Mouse (Mus musculus) G1E (cell line): ENCODE measurements at regions not wholly inside any gene's neighbourhood (a gene's known extent, or its start where the extent isn't known, plus 50 kb on each side); places are given as distances from the start of the nearest gene placed in this dataset.

Source experiments
- ATAC-seq: 2 replicates; pipeline ENCODE4 v1.8.0; 2016; ENCODE audit warnings: mild to moderate bottlenecking; ENCODE audit not compliant: insufficient number of reproducible peaks, poor library complexity, low FRiP score, severe bottlenecking; ENCODE audit errors: extremely low read depth
- DNase-seq: peaks from one replicate; pipeline ENCODE4 v3.0.0; 2012; ENCODE audit warnings: low spot score
- H3K27me3 ChIP-seq: 2 replicates; pipeline ENCODE4 v1.6.1; 2012; ENCODE audit warnings: mild to moderate bottlenecking, low read length, inconsistent platforms; ENCODE audit not compliant: insufficient read depth
- H3K36me3 ChIP-seq: replicated peaks from 2 replicates; pipeline ENCODE3; 2012; ENCODE audit warnings: mild to moderate bottlenecking, inconsistent platforms
- H3K4me1 ChIP-seq: 2 replicates; pipeline ENCODE4 v1.6.1; 2012; ENCODE audit warnings: low read depth, low read length, inconsistent platforms, mixed read lengths; ENCODE audit not compliant: insufficient read depth
- H3K4me3 ChIP-seq: 2 replicates; pipeline ENCODE4 v1.5.1; 2012; ENCODE audit warnings: low read depth, mild to moderate bottlenecking, inconsistent platforms, low read length, moderate library complexity, mixed read lengths
- H3K9me3 ChIP-seq: replicated peaks from 2 replicates; pipeline ENCODE4 v1.6.1; 2012; ENCODE audit warnings: inconsistent platforms
- CTCF ChIP-seq: IDR thresholded peaks from 2 replicates; pipeline ENCODE4 v1.5.1; 2012; ENCODE audit warnings: low read depth, low read length, inconsistent platforms, mixed read lengths
- GATA1 ChIP-seq: IDR thresholded peaks from 2 replicates; pipeline ENCODE4 v1.6.1; 2012; ENCODE audit warnings: borderline replicate concordance, low read length, inconsistent platforms, mixed read lengths
- GATA2 ChIP-seq: IDR thresholded peaks from 2 replicates; pipeline ENCODE4 v1.6.1; 2012; ENCODE audit warnings: low read depth, low read length, inconsistent platforms, borderline replicate concordance
- POLR2AphosphoS5 ChIP-seq: IDR thresholded peaks from 2 replicates; pipeline ENCODE4 v1.6.1; 2012; ENCODE audit warnings: low read depth, low read length, inconsistent platforms; ENCODE audit not compliant: insufficient replicate concordance
- TAL1 ChIP-seq: conservative IDR thresholded peaks from 2 replicates; pipeline ENCODE4 v1.6.1; 2012; ENCODE audit warnings: low read depth, low read length, inconsistent platforms, mixed read lengths

DNA sequence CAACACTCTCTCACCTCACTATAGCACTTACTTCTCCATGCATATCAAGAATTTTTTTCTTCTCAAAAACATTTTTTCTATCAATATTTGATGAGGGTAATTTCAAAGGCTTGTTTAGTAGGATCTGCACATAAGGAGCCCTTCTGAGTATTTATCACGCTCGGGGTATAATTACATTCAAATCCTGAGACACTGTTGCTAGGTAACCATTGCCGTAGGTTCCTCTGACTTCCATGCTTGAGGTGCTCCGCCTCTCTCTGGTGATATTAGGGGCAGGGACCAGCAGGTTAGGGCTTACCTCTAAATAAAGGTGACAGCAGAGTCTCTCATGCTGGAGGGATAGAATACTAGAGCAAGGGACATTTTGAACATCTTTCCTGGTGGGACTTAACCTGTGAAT, 54.4 kb upstream of the 9630041A04Rik start:
- ATAC-seq (no peak), DNase-seq (no peak)
- no peaks in the 10 kb centered on the region for H3K27me3 ChIP-seq
- no peak overlapping the region for H3K4me3 ChIP-seq
- peaks cover 48% of the 10 kb centered on the region for H3K9me3 ChIP-seq
- no peaks in the 10 kb centered on the region for H3K4me1 ChIP-seq
- TF ChIP-seq POLR2AphosphoS5 = no peak
- TF ChIP-seq TAL1 = no peak
- no peak for TF ChIP-seq GATA1
- no peak for TF ChIP-seq GATA2
- no peak for TF ChIP-seq CTCF
- no peaks in the 10 kb centered on the region for H3K36me3 ChIP-seq

DNA sequence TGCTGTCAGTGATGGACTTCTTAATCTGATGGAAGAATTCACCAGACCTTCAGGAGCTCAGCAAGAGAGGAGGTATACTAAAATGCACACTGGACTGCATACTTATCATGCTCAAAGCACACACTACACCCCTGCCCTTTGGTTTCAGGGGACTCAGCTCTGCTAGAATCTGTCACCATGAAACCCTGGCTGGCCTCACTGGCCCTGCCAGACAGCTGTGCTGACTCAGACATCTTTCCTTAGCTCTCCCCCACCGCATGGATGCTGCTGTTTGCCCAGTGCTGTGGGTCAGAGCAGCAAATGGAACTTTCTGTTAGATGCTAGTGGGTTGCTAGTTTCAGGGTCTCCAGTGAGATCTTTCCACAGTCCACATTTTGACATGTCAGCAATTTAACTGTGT, 64.9 kb upstream of the 9630041A04Rik start:
- H3K4me3 ChIP-seq = no peak overlapping the region
- DNase-seq (no peak), ATAC-seq (no peak)
- H3K27me3 ChIP-seq = no peaks in the 10 kb centered on the region
- H3K9me3 ChIP-seq = peaks cover 29% of the 10 kb centered on the region
- TF ChIP-seq CTCF (no peak), GATA2 (no peak)
- no peaks in the 10 kb centered on the region for H3K36me3 ChIP-seq
- no peaks in the 10 kb centered on the region for H3K4me1 ChIP-seq

DNA sequence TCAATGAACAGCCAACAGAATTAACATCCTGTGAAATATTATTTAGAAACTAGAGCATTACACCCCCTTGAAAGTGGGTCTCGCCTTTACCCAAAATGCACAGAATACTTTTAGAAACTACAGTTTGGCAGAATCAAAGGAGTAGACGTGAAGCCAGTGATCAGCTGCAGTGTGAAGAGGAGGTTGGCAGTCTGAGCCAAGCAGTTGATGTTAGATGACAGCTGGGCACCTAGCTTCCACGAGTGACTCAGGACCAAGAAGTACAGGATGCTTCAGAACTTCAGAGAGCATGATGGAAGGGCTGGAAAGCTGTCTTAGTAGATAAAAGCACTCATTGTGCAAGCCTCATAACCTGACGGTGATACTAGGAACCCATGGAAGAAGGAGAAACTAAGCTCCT, 65.6 kb upstream of the 9630041A04Rik start:
- no peak for TF ChIP-seq GATA1
- no peak for TF ChIP-seq TAL1
- no peak for TF ChIP-seq CTCF
- TF ChIP-seq POLR2AphosphoS5 = no peak
- TF ChIP-seq GATA2 = no peak
- ATAC-seq (no peak), DNase-seq (no peak)
- Histone ChIP-seq H3K4me1 (no peaks in the 10 kb centered on the region), H3K27me3 (no peaks in the 10 kb centered on the region), H3K36me3 (no peaks in the 10 kb centered on the region), H3K4me3 (no peak overlapping the region), H3K9me3 (peaks cover 35% of the 10 kb centered on the region)

DNA sequence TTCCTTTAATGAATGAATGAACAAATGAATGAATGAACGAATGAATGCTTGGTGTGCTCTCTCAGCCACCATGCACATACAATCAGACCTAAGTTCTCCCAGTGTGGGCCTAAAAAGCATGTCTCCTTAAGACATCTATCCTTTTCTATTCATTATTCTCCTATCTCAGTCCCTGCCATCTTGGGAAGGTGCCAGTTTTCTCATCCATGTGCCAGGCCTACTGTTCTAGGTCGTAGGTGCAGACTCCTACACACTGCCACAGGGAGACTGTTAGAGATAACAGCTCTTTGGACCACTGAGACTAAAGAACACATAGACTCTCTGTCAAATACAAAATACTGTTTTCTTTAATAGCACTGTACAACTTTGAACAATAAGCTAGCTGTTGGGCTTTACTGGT, 66.2 kb upstream of the 9630041A04Rik start:
- no peaks in the 10 kb centered on the region for H3K4me1 ChIP-seq
- H3K27me3 ChIP-seq = no peaks in the 10 kb centered on the region
- no peak overlapping the region for H3K4me3 ChIP-seq
- DNase-seq (no peak), ATAC-seq (no peak)
- no peaks in the 10 kb centered on the region for H3K36me3 ChIP-seq
- TF ChIP-seq GATA2 = no peak
- TF ChIP-seq TAL1 = no peak
- no peak for TF ChIP-seq GATA1
- TF ChIP-seq CTCF = no peak
- TF ChIP-seq POLR2AphosphoS5 = no peak
- H3K9me3 ChIP-seq = peaks cover 39% of the 10 kb centered on the region

DNA sequence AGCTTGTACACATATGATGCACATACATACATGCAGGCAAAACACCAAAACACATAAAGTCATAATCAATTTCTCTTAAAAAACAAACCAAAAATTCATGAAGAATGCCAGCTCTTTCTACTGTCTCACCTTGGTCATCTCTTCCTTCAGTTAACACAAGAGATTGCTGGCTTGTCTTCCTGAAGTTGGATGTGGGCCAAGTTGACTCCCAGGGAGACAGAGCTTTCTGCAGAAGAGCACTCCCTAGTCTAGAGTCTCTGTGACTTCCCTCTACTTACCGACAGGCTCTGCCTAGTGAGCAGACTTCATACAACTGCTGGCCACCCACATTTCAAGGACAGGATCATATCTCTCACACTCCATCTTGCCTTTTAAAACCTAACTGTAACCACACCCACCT, 70.7 kb upstream of the 9630041A04Rik start:
- no peak for TF ChIP-seq POLR2AphosphoS5
- no peak for TF ChIP-seq GATA2
- TF ChIP-seq TAL1 = no peak
- TF ChIP-seq CTCF = no peak
- TF ChIP-seq GATA1 = no peak
- H3K9me3 ChIP-seq = peaks cover 44% of the 10 kb centered on the region

DNA sequence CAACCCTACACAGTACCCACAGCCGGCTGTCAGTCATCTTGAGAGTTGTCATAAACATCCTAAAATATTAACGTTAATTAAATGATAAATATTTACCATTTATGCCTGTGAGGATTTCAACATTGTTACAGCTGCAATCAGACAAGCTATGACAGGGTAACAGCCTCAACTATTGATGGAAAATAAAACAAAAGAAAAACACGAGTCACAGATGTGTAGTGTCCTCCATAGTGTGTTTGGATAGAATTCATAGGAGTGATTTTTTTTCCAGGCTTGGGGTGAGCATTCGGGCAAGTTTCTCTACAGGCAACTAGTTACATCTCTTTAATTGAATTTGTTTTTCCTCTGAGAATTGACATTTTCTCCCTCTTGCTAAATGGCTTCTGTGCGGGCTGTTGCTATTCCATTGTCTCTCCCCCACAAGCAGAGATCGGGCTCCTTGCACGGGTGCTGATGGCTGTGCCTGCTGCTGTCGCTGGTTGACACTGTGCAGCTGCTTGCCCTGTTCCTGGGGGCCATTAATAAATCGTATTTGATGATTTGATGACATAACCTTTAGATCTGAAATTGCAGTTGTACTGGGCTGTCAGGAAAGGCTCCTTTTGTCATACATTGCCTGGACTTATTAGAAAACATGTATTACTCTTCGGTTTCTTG, 120.6 kb upstream of the 9630041A04Rik start:
- H3K9me3 ChIP-seq = peaks cover 31% of the 10 kb centered on the region
- DNase-seq (no peak), ATAC-seq (no peak)
- H3K4me1 ChIP-seq = no peaks in the 10 kb centered on the region
- TF ChIP-seq GATA2 (no peak), POLR2AphosphoS5 (no peak), CTCF (no peak), TAL1 (no peak), GATA1 (no peak)
- no peaks in the 10 kb centered on the region for H3K36me3 ChIP-seq
- no peak overlapping the region for H3K4me3 ChIP-seq
- H3K27me3 ChIP-seq = no peaks in the 10 kb centered on the region

More for the DNA sequence above, 70.7 kb upstream of the 9630041A04Rik start:
- Histone ChIP-seq H3K4me3 (no peak overlapping the region), H3K4me1 (no peaks in the 10 kb centered on the region), H3K27me3 (no peaks in the 10 kb centered on the region), H3K36me3 (no peaks in the 10 kb centered on the region)
- DNase-seq = no peak
- ATAC-seq = no peak

DNA sequence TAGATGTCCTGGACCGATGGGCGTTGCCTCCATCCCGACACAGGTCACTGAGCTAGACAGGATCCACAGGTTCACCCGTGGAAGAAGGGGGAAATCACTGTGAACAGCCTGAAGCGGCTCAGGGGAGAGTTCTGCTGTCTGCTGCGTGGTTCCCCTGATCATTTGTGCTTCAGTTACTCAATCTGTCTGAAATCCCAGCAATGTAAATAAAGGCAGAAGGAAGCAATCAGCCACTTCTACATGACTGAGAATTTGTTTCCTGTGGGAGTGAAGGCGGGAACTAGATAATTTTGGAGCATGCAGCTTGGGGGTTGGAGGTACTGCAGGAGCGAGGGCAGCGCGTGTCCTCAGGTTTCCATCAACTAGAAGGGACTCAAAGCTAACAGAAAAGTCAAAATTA, 122.3 kb upstream of the 9630041A04Rik start:
- Histone ChIP-seq H3K4me1 (no peaks in the 10 kb centered on the region), H3K4me3 (no peak overlapping the region), H3K9me3 (peaks cover 39% of the 10 kb centered on the region), H3K36me3 (no peaks in the 10 kb centered on the region), H3K27me3 (no peaks in the 10 kb centered on the region)
- DNase-seq (no peak), ATAC-seq (no peak)
- TF ChIP-seq TAL1 = no peak
- TF ChIP-seq POLR2AphosphoS5 = no peak
- TF ChIP-seq GATA2 = no peak
- no peak for TF ChIP-seq GATA1
- TF ChIP-seq CTCF = no peak

DNA sequence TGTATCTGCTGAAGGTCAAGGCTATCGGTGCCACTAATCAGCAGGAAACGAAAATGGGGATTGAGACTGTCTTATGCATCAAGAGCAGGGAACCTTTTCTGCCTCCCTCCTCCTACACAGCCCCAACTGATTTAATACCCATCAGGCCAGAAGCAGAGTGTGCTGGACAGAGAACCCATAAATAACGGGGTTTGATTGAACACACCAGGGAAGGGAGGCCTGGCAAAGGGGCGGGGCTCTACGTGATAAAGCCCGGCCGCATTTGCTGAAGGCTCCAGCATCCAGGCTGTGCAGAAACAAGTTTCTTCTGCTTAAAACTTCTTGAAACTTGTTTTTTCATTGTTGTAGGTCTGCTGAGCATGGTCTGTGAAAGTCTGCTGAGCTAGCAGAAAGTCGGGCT, 127.4 kb upstream of the 9630041A04Rik start:
- H3K4me3 ChIP-seq = no peak overlapping the region
- peaks cover 55% of the 10 kb centered on the region for H3K9me3 ChIP-seq
- TF ChIP-seq GATA2 = no peak
- no peak for TF ChIP-seq GATA1
- no peak for TF ChIP-seq POLR2AphosphoS5
- TF ChIP-seq TAL1 = no peak
- TF ChIP-seq CTCF = no peak
- no peak for ATAC-seq
- H3K4me1 ChIP-seq = no peaks in the 10 kb centered on the region
- H3K36me3 ChIP-seq = no peaks in the 10 kb centered on the region
- no peaks in the 10 kb centered on the region for H3K27me3 ChIP-seq
- DNase-seq = no peak
